ENCODE assay signal across 8 mouse cellular contexts in the genomic region with DNA sequence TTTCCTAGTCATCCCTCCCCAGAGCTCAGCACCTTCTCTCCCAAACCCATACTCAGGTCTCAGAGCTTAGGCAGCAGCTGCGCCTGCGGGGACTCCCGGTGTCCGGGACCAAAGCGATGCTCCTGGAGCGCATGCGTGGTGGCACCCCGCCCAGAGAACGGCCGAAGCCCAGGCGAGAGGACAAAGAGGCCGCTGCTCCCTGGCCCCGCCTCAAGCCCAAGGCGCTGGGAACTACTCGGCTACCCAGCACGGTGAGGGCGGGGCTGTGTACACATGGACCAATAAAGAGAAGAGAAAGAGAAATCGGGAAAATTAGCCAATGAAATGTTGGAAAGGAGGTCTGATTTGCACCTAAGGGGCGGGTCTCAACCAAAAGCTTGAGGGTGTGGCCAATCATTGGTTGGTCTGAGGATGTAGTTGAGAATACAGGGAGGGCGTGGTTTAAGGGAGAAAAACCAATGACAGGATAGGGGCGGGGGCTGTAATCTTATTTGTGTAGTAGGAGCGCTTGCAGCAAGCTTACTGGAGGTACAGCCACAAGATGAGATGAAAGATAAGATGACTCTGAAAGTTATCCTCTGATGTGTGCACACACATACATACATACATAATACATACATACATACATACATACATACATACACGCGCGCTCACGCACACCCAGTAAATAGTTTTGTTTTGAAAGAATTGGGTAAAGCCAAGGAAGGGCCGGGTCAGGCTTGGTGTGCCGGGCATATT. TPM values are rescaled to one million over a fixed set of nuclear protein-coding genes. Genes with fewer than 3 reads are reported as not detected.
DNase-seq lines count a peak whose midpoint lies in the region; ATAC-seq lines count a peak whose summit lies in the region.

No protein-coding gene starts in this region.

- no peaks in the 10 kb centered on the region for H3K27me3 ChIP-seq in intestine, embryonic 15.5 days (replicated peaks)

- DNase-seq in adrenal gland, postnatal 10 days, result peak; percentile 96
- peak; percentile 96 for DNase-seq in embryo, embryonic 11.5 days (ENCODE audit: low read depth, low spot score)
- peak; percentile 96 to 98 for DNase-seq in gastrocnemius, postnatal 4 days (ENCODE audit: low spot score in 2 of 2)
- peak; percentile 86 to 97 for DNase-seq in left cerebral cortex, postnatal 14 days (ENCODE audit: low spot score in 2 of 2)
- peak; percentile 90 for DNase-seq in right cerebral cortex, postnatal 14 days
- peak; percentile 83 for DNase-seq in urinary bladder, postnatal 25 days (ENCODE audit: low spot score)

- H3K9me3 ChIP-seq in intestine, embryonic 15.5 days, result no peaks in the 10 kb centered on the region

- peak overlapping the region; percentile 44 for H3K4me3 ChIP-seq in intestine, embryonic 15.5 days (replicated peaks)

- intact Hi-C loops in left cerebral cortex, postnatal 14 days (cut with DNase I), result loop anchor here (5.0 kb wide), 1 partner anchor 54 kb away; the partner anchor contains the start of gene Car11

- H3K27ac ChIP-seq in intestine, embryonic 15.5 days, result peak overlapping the region; percentile 86

- peaks cover 42% of the 10 kb centered on the region for H3K4me1 ChIP-seq in intestine, embryonic 15.5 days (replicated peaks)

- peak overlapping the region; percentile 57 for H3K9ac ChIP-seq in intestine, embryonic 15.5 days

- WGBS in intestine, embryonic 15.5 days, result 3% methylated on average over 28 of the region's 28 CpGs

- peak; percentile 92 for ATAC-seq in intestine, embryonic 15.5 days
- peak; percentile 84 for ATAC-seq in megakaryocyte-erythroid progenitor cell, adult 5-6 weeks (replicated peaks; ENCODE audit: low FRiP score, low TSS enrichment, poor library complexity, severe bottlenecking)

- peak overlapping the region; percentile 78 for H3K4me2 ChIP-seq in intestine, embryonic 15.5 days (replicated peaks)

- H3K36me3 ChIP-seq in intestine, embryonic 15.5 days, result no peaks in the 10 kb centered on the region

RNA-seq across cellular contexts. Expression of gene Mamstr, which starts 3.8 kb away (rescaled TPM):
- 10 to 100 TPM in 1 of 2 experiments, 1 to 10 TPM in 1; 8.3 to 13.2 TPM for total RNA-seq in adrenal gland, postnatal 10 days (2021)
- total RNA-seq in gastrocnemius, postnatal 4 days (2021), result 100 to 1,000 TPM; 170 to 187 TPM
- polyA plus RNA-seq in intestine, embryonic 15.5 days (2015; fragmentation: Nextera tagmentation; extraction: Ambion mirVana), result 5.2 and 7.3 TPM in 2 replicates
- 1 to 10 TPM; 2.2 to 2.6 TPM for total RNA-seq in left cerebral cortex, postnatal 14 days (2021)
- total RNA-seq in megakaryocyte-erythroid progenitor cell, adult 5-6 weeks (2014; fragmentation: Nextera tagmentation), result not detected in 2 replicates
- not detected in 2 replicates for total RNA-seq in megakaryocyte-erythroid progenitor cell, adult 5-6 weeks (2017)

RNA-seq across cellular contexts. Expression of gene Rasip1, which starts 16.3 kb away (rescaled TPM):
- 10 to 100 TPM; 35.6 to 37.9 TPM for total RNA-seq in adrenal gland, postnatal 10 days (2021)
- 10 to 100 TPM; 23.0 to 25.6 TPM for total RNA-seq in gastrocnemius, postnatal 4 days (2021)
- polyA plus RNA-seq in intestine, embryonic 15.5 days (2015; fragmentation: Nextera tagmentation; extraction: Ambion mirVana), result 9.8 and 9.9 TPM in 2 replicates
- total RNA-seq in left cerebral cortex, postnatal 14 days (2021), result 10 to 100 TPM; 11.2 to 11.3 TPM
- total RNA-seq in megakaryocyte-erythroid progenitor cell, adult 5-6 weeks (2014; fragmentation: Nextera tagmentation), result not detected in 2 replicates
- total RNA-seq in megakaryocyte-erythroid progenitor cell, adult 5-6 weeks (2017), result not detected in 2 replicates

RNA-seq across cellular contexts. Expression of gene Izumo1, which starts 22.0 kb away (rescaled TPM):
- under 1 TPM; 0.39 to 0.73 TPM for total RNA-seq in adrenal gland, postnatal 10 days (2021)
- under 1 TPM; 0.34 to 0.36 TPM for total RNA-seq in gastrocnemius, postnatal 4 days (2021)
- 0.13 TPM in 1 of 2 replicates, not detected in the other for polyA plus RNA-seq in intestine, embryonic 15.5 days (2015; fragmentation: Nextera tagmentation; extraction: Ambion mirVana)
- under 1 TPM in 1 of 2 experiments, not detected in 1; 0.26 TPM for total RNA-seq in left cerebral cortex, postnatal 14 days (2021)
- total RNA-seq in megakaryocyte-erythroid progenitor cell, adult 5-6 weeks (2014; fragmentation: Nextera tagmentation), result not detected in 2 replicates
- not detected in 2 replicates for total RNA-seq in megakaryocyte-erythroid progenitor cell, adult 5-6 weeks (2017)

RNA-seq across cellular contexts. Expression of gene Fut2, which starts 22.6 kb away (rescaled TPM):
- total RNA-seq in adrenal gland, postnatal 10 days (2021), result not detected
- not detected for total RNA-seq in gastrocnemius, postnatal 4 days (2021)
- polyA plus RNA-seq in intestine, embryonic 15.5 days (2015; fragmentation: Nextera tagmentation; extraction: Ambion mirVana), result 12.2 and 12.8 TPM in 2 replicates
- under 1 TPM; 0.19 to 0.46 TPM for total RNA-seq in left cerebral cortex, postnatal 14 days (2021)
- not detected in 2 replicates for total RNA-seq in megakaryocyte-erythroid progenitor cell, adult 5-6 weeks (2014; fragmentation: Nextera tagmentation)
- total RNA-seq in megakaryocyte-erythroid progenitor cell, adult 5-6 weeks (2017), result not detected in 2 replicates

RNA-seq across cellular contexts. Expression of gene Fut1, which starts 26.5 kb away (rescaled TPM):
- under 1 TPM in 1 of 2 experiments, not detected in 1; 0.21 TPM for total RNA-seq in adrenal gland, postnatal 10 days (2021)
- total RNA-seq in gastrocnemius, postnatal 4 days (2021), result not detected
- 0.38 and 0.73 TPM in 2 replicates for polyA plus RNA-seq in intestine, embryonic 15.5 days (2015; fragmentation: Nextera tagmentation; extraction: Ambion mirVana)
- total RNA-seq in left cerebral cortex, postnatal 14 days (2021), result not detected
- not detected in 2 replicates for total RNA-seq in megakaryocyte-erythroid progenitor cell, adult 5-6 weeks (2014; fragmentation: Nextera tagmentation)
- total RNA-seq in megakaryocyte-erythroid progenitor cell, adult 5-6 weeks (2017), result not detected in 2 replicates

Comparison
In these comparisons a context has a peak if more than half of its experiments do, and no peak if none do; other contexts are left out.
1. Peak in every context shown above with its lines: DNase-seq, ATAC-seq, H3K4me3 ChIP-seq and H3K27ac ChIP-seq.
2. RNA of gene Mamstr, which starts 3.8 kb away (total RNA-seq): 170 to 187 TPM in gastrocnemius, postnatal 4 days; 8.3 to 13.2 TPM in adrenal gland, postnatal 10 days, 2.2 to 2.6 TPM in left cerebral cortex, postnatal 14 days and not detected in megakaryocyte-erythroid progenitor cell, adult 5-6 weeks; every median in the first group is over 10 times any median in the second.
3. RNA of gene Rasip1, which starts 16.3 kb away (total RNA-seq): 35.6 to 37.9 TPM in adrenal gland, postnatal 10 days, 23.0 to 25.6 TPM in gastrocnemius, postnatal 4 days and 11.2 to 11.3 TPM in left cerebral cortex, postnatal 14 days; not detected in megakaryocyte-erythroid progenitor cell, adult 5-6 weeks; every median in the first group is over 10 times any median in the second.